28 mouse cellular contexts compared by ENCODE assay signal in the genomic region with DNA sequence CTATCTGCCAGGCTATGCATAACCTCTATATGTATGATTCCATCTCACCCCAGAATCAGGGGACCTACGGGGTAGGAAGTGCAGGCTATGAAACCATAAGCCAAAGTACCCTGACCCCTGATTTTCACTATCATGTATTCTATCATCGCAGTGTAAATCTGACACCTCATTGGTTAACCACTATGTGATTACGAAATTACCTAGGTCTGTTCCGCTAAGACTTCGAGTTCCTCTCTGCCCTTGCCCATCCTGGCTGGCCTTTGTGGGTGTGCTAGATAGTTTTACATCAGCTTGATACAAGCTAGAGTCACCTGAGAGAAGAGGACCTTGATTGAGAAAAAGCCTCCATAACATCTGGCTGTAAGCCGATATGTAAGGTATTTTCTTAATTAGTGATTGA. TPM values are rescaled to one million over a fixed set of nuclear protein-coding genes. Genes with fewer than 3 reads are reported as not detected.
"Had no signal": no experiment of that assay in that cellular context is flagged by ENCODE, and none has a peak within 500 bp of the region (broad histone marks: within the 10 kb centered on the region; RNA-seq: fewer than 3 reads in every experiment).

No protein-coding gene starts in this region.

- H3K4me3 ChIP-seq: liver, embryonic 15.5 days; lung, embryonic 15.5 days; megakaryocyte, embryonic 14.5 days; midbrain, embryonic 12.5 days; myocyte; neural tube, embryonic 13.5 days; neural tube, embryonic 15.5 days had no signal

- H3K27me3 ChIP-seq: liver, embryonic 15.5 days; lung, embryonic 15.5 days; megakaryocyte, embryonic 14.5 days; midbrain, embryonic 12.5 days; neural tube, embryonic 13.5 days; neural tube, embryonic 15.5 days had no signal

- H3K36me3 ChIP-seq: liver, embryonic 15.5 days; lung, embryonic 15.5 days; midbrain, embryonic 12.5 days; neural tube, embryonic 13.5 days; neural tube, embryonic 15.5 days had no signal

- H3K9me3 ChIP-seq: liver, embryonic 15.5 days; lung, embryonic 15.5 days; midbrain, embryonic 12.5 days; neural tube, embryonic 13.5 days; neural tube, embryonic 15.5 days had no signal

- ATAC-seq: liver, postnatal 0 days; lung, postnatal 0 days; midbrain, embryonic 16.5 days had no signal

- DNase-seq: liver, postnatal 0 days; lung, adult 2 months; lung, postnatal 14 days; lung, postnatal 36 days; midbrain, embryonic 14.5 days; retina, postnatal 1 day; right cerebral cortex, adult 18-20 months; right cerebral cortex, postnatal 25 days; right cerebral cortex, postnatal 4 days; spleen, adult 18-20 months; thymus, adult 18-20 months; thymus, postnatal 14 days; thymus, postnatal 36 days had no signal

- H3K27ac ChIP-seq: liver, embryonic 15.5 days; lung, embryonic 15.5 days; macrophage; midbrain, embryonic 12.5 days; neural tube, embryonic 13.5 days; neural tube, embryonic 15.5 days had no signal

- H3K4me1 ChIP-seq: liver, embryonic 15.5 days; lung, embryonic 15.5 days; megakaryocyte, embryonic 14.5 days; midbrain, embryonic 12.5 days; neural tube, embryonic 13.5 days; neural tube, embryonic 15.5 days had no signal

RNA-seq across cellular contexts. Expression of gene Gm9376, which starts 23.2 kb away (rescaled TPM):
- polyA plus RNA-seq: liver, embryonic 15.5 days; liver, postnatal 0 days; lung, adult 2 months; lung, embryonic 15.5 days; lung, postnatal 0 days; macrophage; midbrain, embryonic 12.5 days; midbrain, embryonic 14.5 days; midbrain, embryonic 16.5 days; myocyte; neural tube, embryonic 11.5 days; neural tube, embryonic 13.5 days; neural tube, embryonic 15.5 days; small intestine, adult 2 months; stomach, embryonic 14.5 days; stomach, embryonic 16.5 days; thymus, postnatal 0 days had no signal

RNA-seq across cellular contexts. Expression of gene Sox21, which starts 53.2 kb away (rescaled TPM):
- polyA plus RNA-seq: liver, embryonic 15.5 days; liver, postnatal 0 days; macrophage; myocyte had no signal
